Mouse (Mus musculus) urinary bladder, postnatal 10 days (tissue): ENCODE data around the gene Hdac11.

ENCODE experiments used
- DNase-seq: peaks from one replicate; pipeline ENCODE4 v3.0.0; 2022; ENCODE audit warnings: low spot score

Hdac11 gene

GRCm38 (mm10) chr6:91169129-91169528 lies 12.7 kb downstream of the Hdac11 start:
- DNase-seq = no peak

GRCm38 (mm10) chr6:91171396-91171895 lies 15.0 kb downstream of the Hdac11 start:
- no peak for DNase-seq

- DNase-seq = no peak
Measured at GRCm38 (mm10) chr6:91172381-91172780, 15.9 kb downstream of the Hdac11 start.

GRCm38 (mm10) chr6:91173221-91173880 lies 16.9 kb downstream of the Hdac11 start:
- no peak for DNase-seq

- DNase-seq = no peak
Measured at GRCm38 (mm10) chr6:91174211-91174610, 17.7 kb downstream of the Hdac11 start.

- no peak for DNase-seq
Measured at GRCm38 (mm10) chr6:91180767-91181171, 24.3 kb downstream of the Hdac11 start.

GRCm38 (mm10) chr6:91181320-91181719 lies 24.9 kb downstream of the Hdac11 start:
- no peak for DNase-seq

- no peak for DNase-seq
Measured at GRCm38 (mm10) chr6:91182075-91182490, 25.6 kb downstream of the Hdac11 start.

- DNase-seq = no peak
Measured at GRCm38 (mm10) chr6:91183041-91183440, 26.6 kb downstream of the Hdac11 start.

GRCm38 (mm10) chr6:91183980-91184379 lies 27.5 kb downstream of the Hdac11 start:
- no peak for DNase-seq

- DNase-seq = no peak
Measured at GRCm38 (mm10) chr6:91184776-91185175, 28.3 kb downstream of the Hdac11 start.

GRCm38 (mm10) chr6:91185502-91185901 lies 29.0 kb downstream of the Hdac11 start:
- DNase-seq = no peak

- no peak for DNase-seq
Measured at GRCm38 (mm10) chr6:91186161-91186931, 29.9 kb downstream of the Hdac11 start.

- DNase-seq = no peak
Measured at GRCm38 (mm10) chr6:91186934-91187333, 30.5 kb downstream of the Hdac11 start.

- DNase-seq = no peak
Measured at GRCm38 (mm10) chr6:91187871-91188270, 31.4 kb downstream of the Hdac11 start.

GRCm38 (mm10) chr6:91189971-91190370 lies 33.5 kb downstream of the Hdac11 start:
- DNase-seq = no peak

GRCm38 (mm10) chr6:91191465-91191864 lies 35.0 kb downstream of the Hdac11 start:
- DNase-seq = no peak

- no peak for DNase-seq
Measured at GRCm38 (mm10) chr6:91192421-91192820, 36.0 kb downstream of the Hdac11 start.

GRCm38 (mm10) chr6:91192851-91193545 lies 36.5 kb downstream of the Hdac11 start:
- no peak for DNase-seq

GRCm38 (mm10) chr6:91198456-91198855 lies 42.0 kb downstream of the Hdac11 start:
- no peak for DNase-seq

GRCm38 (mm10) chr6:91200429-91201188 lies 44.1 kb downstream of the Hdac11 start:
- no peak for DNase-seq

GRCm38 (mm10) chr6:91201881-91202341 lies 45.4 kb downstream of the Hdac11 start:
- no peak for DNase-seq
